Mouse (Mus musculus) CH12.LX (cell line): Measurements from ENCODE around the gene Zfand6. TPM values are rescaled to one million over a fixed set of nuclear protein-coding genes. Genes with fewer than 3 reads are reported as not detected.
A peak's percentile ranks its signal among the peaks of the same experiment; 100 is the strongest.

Source experiments
- DNase-seq: peaks from one replicate; pipeline ENCODE4 v3.0.0-alpha.2; 2013; ENCODE audit errors: extremely low read depth
- H3K27ac ChIP-seq: 2 replicates; pipeline ENCODE4 v1.5.1; 2012; ENCODE audit warnings: low read depth, mild to moderate bottlenecking, control low read depth, moderate library complexity; ENCODE audit not compliant: insufficient read depth
- H3K27me3 ChIP-seq: replicated peaks from 2 replicates; pipeline ENCODE3; 2012; ENCODE audit warnings: inconsistent platforms
- H3K36me3 ChIP-seq, 2 experiments: replicated peaks in 1 of 2; 2 replicates each; pipeline versions ENCODE3 to v1.6.1; 2012; ENCODE audit warnings: inconsistent platforms in 1 of 2, low read length in 1 of 2, mild to moderate bottlenecking in 1 of 2, mixed read lengths in 1 of 2, moderate library complexity in 1 of 2; ENCODE audit not compliant: control insufficient read depth in 1 of 2, insufficient read depth in 1 of 2
- H3K4me1 ChIP-seq, 2 experiments: 2 replicates each; pipeline ENCODE4 v1.6.1; 2012; ENCODE audit warnings: inconsistent platforms in 1 of 2, moderate library complexity in 1 of 2; ENCODE audit not compliant: insufficient read depth in 2 of 2, control insufficient read depth in 1 of 2
- H3K4me2 ChIP-seq: 2 replicates; pipeline ENCODE4 v1.6.1; 2012; ENCODE audit warnings: low read depth, mild to moderate bottlenecking, control low read depth; ENCODE audit not compliant: poor library complexity, insufficient read depth, severe bottlenecking
- H3K4me3 ChIP-seq, 3 experiments: fragments of 150-350 bp in 1 of 3; sonication (generic) in 1 of 3; replicated peaks in 1 of 3; 2 replicates each; pipeline versions ENCODE3 to v1.5.1; 2011 to 2012; ENCODE audit warnings: low read depth in 2 of 3, low read length in 2 of 3, mild to moderate bottlenecking in 2 of 3, moderate library complexity in 2 of 3, control low read depth in 1 of 3, improper control_type of control experiment in 1 of 3, inconsistent platforms in 1 of 3, mixed read lengths in 1 of 3; ENCODE audit not compliant: poor library complexity in 1 of 3
- H3K79me2 ChIP-seq: replicated peaks from 2 replicates; pipeline ENCODE4 v1.6.1; 2012; ENCODE audit warnings: mild to moderate bottlenecking, moderate library complexity; ENCODE audit not compliant: control insufficient read depth, poor library complexity, insufficient read depth, severe bottlenecking; ENCODE audit errors: extremely low read depth
- H3K9ac ChIP-seq: 2 replicates; pipeline ENCODE4 v1.6.1; 2012; ENCODE audit warnings: low read depth, mild to moderate bottlenecking, control low read depth, moderate library complexity; ENCODE audit not compliant: insufficient read depth
- H3K9me3 ChIP-seq: replicated peaks from 2 replicates; pipeline ENCODE3; 2012; ENCODE audit warnings: low read length, inconsistent platforms, mixed read lengths
- BHLHE40 ChIP-seq: IDR thresholded peaks from 2 replicates; pipeline ENCODE4 v1.6.1; 2011; ENCODE audit warnings: mild to moderate bottlenecking, low read depth, low read length, improper control_type of control experiment
- CHD2 ChIP-seq: IDR thresholded peaks from 2 replicates; pipeline ENCODE4 v1.6.1; 2011; ENCODE audit warnings: low read length, improper control_type of control experiment
- EP300 ChIP-seq: IDR thresholded peaks from 2 replicates; pipeline ENCODE4 v1.6.1; 2011; ENCODE audit warnings: low read length, improper control_type of control experiment
- HCFC1 ChIP-seq: IDR thresholded peaks from 2 replicates; pipeline ENCODE4 v1.6.1; 2012; ENCODE audit warnings: low read depth, mild to moderate bottlenecking, inconsistent platforms, low read length, improper control_type of control experiment
- IRF4 ChIP-seq: IDR thresholded peaks from 2 replicates; pipeline ENCODE4 v1.6.1; 2014; ENCODE audit warnings: low read depth, mild to moderate bottlenecking, inconsistent platforms, low read length, improper control_type of control experiment
- JUN ChIP-seq: IDR thresholded peaks from 2 replicates; pipeline ENCODE4 v1.6.1; 2011; ENCODE audit warnings: low read depth, mild to moderate bottlenecking, low read length, improper control_type of control experiment, moderate library complexity; ENCODE audit not compliant: insufficient read depth
- JUND ChIP-seq: conservative IDR thresholded peaks from 2 replicates; pipeline ENCODE4 v1.6.1; 2011; ENCODE audit warnings: low read depth, low read length, improper control_type of control experiment
- KAT2A ChIP-seq: IDR thresholded peaks from 2 replicates; pipeline ENCODE4 v1.6.1; 2012; ENCODE audit warnings: low read length, improper control_type of control experiment, inconsistent platforms; ENCODE audit not compliant: insufficient replicate concordance
- MAFK ChIP-seq: IDR thresholded peaks from 2 replicates; pipeline ENCODE4 v1.6.1; 2011; ENCODE audit warnings: low read length, improper control_type of control experiment; ENCODE audit not compliant: insufficient replicate concordance
- MAX ChIP-seq: IDR thresholded peaks from 2 replicates; pipeline ENCODE4 v1.6.1; 2011; ENCODE audit warnings: low read length, improper control_type of control experiment
- MEF2A ChIP-seq: IDR thresholded peaks from 2 replicates; pipeline ENCODE4 v1.6.1; 2014; ENCODE audit warnings: low read depth, mild to moderate bottlenecking, inconsistent platforms, low read length, improper control_type of control experiment, borderline replicate concordance
- MXI1 ChIP-seq: IDR thresholded peaks from 2 replicates; pipeline ENCODE4 v1.6.1; 2011; ENCODE audit warnings: mild to moderate bottlenecking, low read depth, low read length, improper control_type of control experiment
- MYC ChIP-seq: IDR thresholded peaks from 2 replicates; pipeline ENCODE4 v1.6.1; 2011; ENCODE audit warnings: low read depth, mild to moderate bottlenecking, improper control_type of control experiment, low read length
- NRF1 ChIP-seq: IDR thresholded peaks from 2 replicates; pipeline ENCODE4 v1.6.1; 2014; ENCODE audit warnings: low read depth, mild to moderate bottlenecking, inconsistent platforms, low read length, improper control_type of control experiment, moderate library complexity
- PAX5 ChIP-seq: IDR thresholded peaks from 2 replicates; pipeline ENCODE4 v1.6.1; 2012; ENCODE audit warnings: low read length, inconsistent platforms, mixed read lengths
- POLR2A ChIP-seq: IDR thresholded peaks from 2 replicates; pipeline ENCODE4 v1.6.1; 2011; ENCODE audit warnings: low read depth, mild to moderate bottlenecking, improper control_type of control experiment, low read length
- POLR2AphosphoS2 ChIP-seq: IDR thresholded peaks from 2 replicates; pipeline ENCODE4 v1.6.1; 2011; ENCODE audit warnings: low read depth, low read length, improper control_type of control experiment
- RCOR1 ChIP-seq: conservative IDR thresholded peaks from 2 replicates; pipeline ENCODE4 v1.6.1; 2012; ENCODE audit warnings: low read depth, mild to moderate bottlenecking, inconsistent platforms, low read length, improper control_type of control experiment
- SMC3 ChIP-seq: IDR thresholded peaks from 2 replicates; pipeline ENCODE4 v1.6.1; 2011; ENCODE audit warnings: low read depth, low read length, improper control_type of control experiment
- USF1 ChIP-seq: IDR thresholded peaks from 2 replicates; pipeline ENCODE4 v1.6.1; 2014; ENCODE audit warnings: low read depth, mild to moderate bottlenecking, inconsistent platforms, low read length, improper control_type of control experiment
- USF2 ChIP-seq: conservative IDR thresholded peaks from 2 replicates; pipeline ENCODE4 v1.6.1; 2011; ENCODE audit warnings: low read depth, low read length, improper control_type of control experiment
- ZC3H11A ChIP-seq: IDR thresholded peaks from 2 replicates; pipeline ENCODE4 v1.6.1; 2012; ENCODE audit warnings: low read depth, mild to moderate bottlenecking, inconsistent platforms, low read length, improper control_type of control experiment
- ZNF384 ChIP-seq: IDR thresholded peaks from 2 replicates; pipeline ENCODE4 v1.6.1; 2012; ENCODE audit warnings: low read depth, low read length, improper control_type of control experiment, inconsistent platforms
- dilution Hi-C: fragments of 300-500 bp; cut with MboI; formaldehyde crosslinking; loops from 2 replicates; pipeline ENCODE4 v1.14.3; 2020; ENCODE audit warnings: low sequenced_read_pairs; ENCODE audit not compliant: extremely low pct_unique_long_range_greater_than_20kb, extremely low pct_ligation_motif_present
- in situ Hi-C: fragments of 300-500 bp; cut with MboI; formaldehyde crosslinking; loops from 3 replicates; pipeline ENCODE4 v1.14.3; 2019; ENCODE audit warnings: low sequenced_read_pairs, low pct_ligation_motif_present, low pct_unique_long_range_greater_than_20kb, mixed read lengths
- polyA plus RNA-seq: library from polyadenylated mRNA; unstranded; fragments of >175 nt; gene quantifications from 2 replicates; pipeline ENCODE4 v1.2.1, GENCODE M21; 2012; ENCODE audit warnings: low read depth; ENCODE audit not compliant: insufficient read length
- total RNA-seq, 2 experiments: library from RNA; depleted of rRNA; stranded (reverse); fragments of 300-350 nt in 1 of 2; fragments of >200 nt in 1 of 2; gene quantifications; 2 replicates each; pipeline ENCODE4 v1.2.3; 2012 to 2014

The Zfand6 gene
- total and polyA plus RNA-seq, 3 experiments = 57.5 to 196 (median 78.0) TPM

- dilution Hi-C loops (no loop called here), in situ Hi-C loops (no loop called here)
- Histone ChIP-seq H3K27ac (no peak overlapping the region), H3K4me2 (peak overlapping the region; percentile 40), H3K36me3 (no peaks in the 10 kb centered on the region), H3K9ac (no peak overlapping the region), H3K27me3 (no peaks in the 10 kb centered on the region), H3K4me1 (peaks cover 10 to 17% of the 10 kb centered on the region in 2 experiments; a peak in 3 of 4 replicates), H3K9me3 (no peaks in the 10 kb centered on the region), H3K4me3 (no peak overlapping the region), H3K79me2 (no peaks in the 10 kb centered on the region)
- no peak for DNase-seq
- TF ChIP-seq MYC (0 out of 2 replicates have a peak, but pooled peaks have one; percentile 21), IRF4 (peak; percentile 89), EP300 (peak; percentile 85), MEF2A (no peak), PAX5 (no peak), NRF1 (peak; percentile 62; the same call in 1 of the 2 replicates), CHD2 (no peak), POLR2AphosphoS2 (no peak), BHLHE40 (0 out of 2 replicates have a peak, but pooled peaks have one; percentile 17)
Observed at GRCm38 (mm10) chr7:84706877-84707276, 17.1 kb upstream of the Zfand6 start.

DNA sequence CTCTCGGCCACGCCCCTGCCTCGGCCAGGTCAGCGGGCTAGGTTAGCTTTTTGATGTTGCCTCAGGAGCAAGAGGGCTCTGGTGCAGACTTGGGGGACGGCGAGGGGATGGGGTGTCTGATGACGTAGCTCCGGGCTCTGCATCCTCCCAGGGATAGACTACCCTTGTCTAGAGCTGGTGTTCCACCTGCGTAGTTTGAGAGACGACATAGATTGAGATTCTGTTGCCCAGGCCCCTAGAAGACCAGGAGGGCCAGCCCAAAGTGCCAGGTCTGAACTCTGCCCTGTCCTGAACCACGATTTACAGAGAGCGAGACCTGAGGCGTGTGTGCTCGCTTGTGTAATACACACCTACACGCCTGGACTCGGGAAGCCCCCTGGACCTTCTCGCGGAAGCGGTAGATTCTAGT lies 346 bp upstream of the Zfand6 start:
- DNase-seq = no peak

DNA sequence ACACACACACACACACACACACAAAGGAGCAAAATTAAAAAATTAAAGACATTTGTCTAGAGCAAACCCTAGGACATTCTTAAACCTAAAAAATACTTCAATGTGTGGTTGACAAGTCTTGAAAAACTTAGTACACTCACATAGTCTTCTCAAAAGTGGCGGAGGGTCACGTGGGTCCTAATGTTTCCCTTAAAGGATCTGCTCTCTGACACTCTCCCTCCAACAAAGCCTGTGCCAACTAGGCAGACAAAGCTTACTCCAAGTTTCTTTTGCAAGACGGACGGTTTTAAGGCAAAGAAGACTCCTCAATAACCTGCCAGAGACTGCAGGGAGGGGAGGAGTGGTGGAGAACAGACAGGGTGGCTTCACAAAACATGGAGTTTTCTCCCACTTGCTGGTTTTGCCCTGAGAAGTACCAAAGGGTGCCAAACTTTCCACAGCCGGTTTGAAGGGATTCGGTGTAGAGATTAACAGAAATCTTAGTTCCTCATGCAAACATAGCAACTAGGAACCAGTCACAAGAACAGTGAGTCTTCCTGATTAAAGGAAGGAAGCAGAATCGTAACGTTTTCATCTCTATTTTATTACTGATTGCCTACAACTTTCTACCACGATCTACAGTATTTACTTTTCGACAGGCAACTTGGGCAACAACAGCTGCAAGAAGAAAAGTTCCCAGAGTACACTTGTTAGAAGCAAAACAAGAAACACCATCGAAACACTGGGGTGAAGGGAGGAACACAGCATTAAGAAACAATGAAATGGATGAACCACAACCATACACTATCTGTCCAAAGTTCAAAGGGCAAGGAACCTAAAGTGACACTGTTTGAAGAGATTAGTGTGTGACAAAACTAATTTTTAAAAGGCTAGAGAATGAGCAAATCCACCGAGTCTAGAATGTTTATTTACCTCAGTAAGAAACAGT lies 1.8 kb downstream of the Zfand6 start:
- no peaks in the 10 kb centered on the region for H3K9me3 ChIP-seq
- no peaks in the 10 kb centered on the region for H3K27me3 ChIP-seq
- dilution Hi-C loops = no loop called here
- H3K4me1 ChIP-seq = peaks cover 0 to 35% of the 10 kb centered on the region in 2 experiments; a peak in 2 of 4 replicates
- H3K4me2 ChIP-seq = peak overlapping the region; percentile 84
- no peak for DNase-seq
- peaks cover 64% of the 10 kb centered on the region for H3K79me2 ChIP-seq
- H3K9ac ChIP-seq = peak overlapping the region; percentile 39
- in situ Hi-C loops = loop anchor here (10.0 kb wide), 1 partner anchor 73 kb away; no protein-coding TSS in a partner anchor
- no peaks in the 10 kb centered on the region for H3K36me3 ChIP-seq
- H3K27ac ChIP-seq = peak overlapping the region; percentile 2; the same call in 1 of the 2 replicates
- H3K4me3 ChIP-seq = peak overlapping the region; percentile 38 to 91 (median 76)
- TF ChIP-seq MAX = no peak
- no peak for TF ChIP-seq HCFC1
- no peak for TF ChIP-seq MYC
- no peak for TF ChIP-seq RCOR1
- TF ChIP-seq JUN = no peak
- no peak for TF ChIP-seq MAFK
- TF ChIP-seq JUND = no peak
- no peak for TF ChIP-seq KAT2A
- no peak for TF ChIP-seq ZC3H11A
- TF ChIP-seq BHLHE40 = 0 out of 2 replicates have a peak, but pooled peaks have one; percentile 28
- peak; percentile 68 for TF ChIP-seq USF1
- TF ChIP-seq CHD2 = no peak
- TF ChIP-seq EP300 = no peak
- peak; percentile 69 for TF ChIP-seq USF2
- no peak; the same call in 1 of the 2 replicates for TF ChIP-seq MXI1
- TF ChIP-seq ZNF384 = no peak
- no peak for TF ChIP-seq SMC3

More for the DNA sequence above, 346 bp upstream of the Zfand6 start:
- Histone ChIP-seq H3K4me1 (peaks cover 0 to 26% of the 10 kb centered on the region in 2 experiments; a peak in 2 of 4 replicates), H3K27ac (no peak overlapping the region), H3K27me3 (no peaks in the 10 kb centered on the region), H3K4me2 (peak overlapping the region; percentile 53; the same call in 1 of the 2 replicates), H3K36me3 (no peaks in the 10 kb centered on the region), H3K4me3 (peak overlapping the region; percentile 31 to 76 (median 36)), H3K79me2 (peaks cover 44% of the 10 kb centered on the region), H3K9me3 (no peaks in the 10 kb centered on the region), H3K9ac (no peak overlapping the region)
- in situ Hi-C loops = no loop called here
- TF ChIP-seq RCOR1 (no peak), POLR2A (peak; percentile 52; the same call in 1 of the 2 replicates)
- dilution Hi-C loops = no loop called here
